Mouse (Mus musculus) kidney, adult 2 months (tissue): ENCODE measurements around the gene 5730409E04Rik.

Experiments
- CTCF ChIP-seq: fragments of 200-500 bp; conservative IDR thresholded peaks from 2 replicates; pipeline ENCODE4 v1.5.1; 2011; ENCODE audit warnings: low read depth, mild to moderate bottlenecking, control low read depth, low read length, moderate library complexity, mixed read lengths; ENCODE audit not compliant: insufficient read depth, insufficient read length
- POLR2A ChIP-seq: fragments of 200-500 bp; IDR thresholded peaks from one replicate; pipeline ENCODE4 v1.6.1; 2011; ENCODE audit warnings: low read depth, low read length, control low read depth

GRCm38 (mm10) chr4:126647996-126648910, 38.6 kb downstream of the 5730409E04Rik start:
- TF ChIP-seq CTCF: no peak
- no peak for TF ChIP-seq POLR2A
